Mouse (Mus musculus) bone marrow, adult 2 months (tissue): Measurements from ENCODE around the gene Vav3.

ENCODE experiments used
- CTCF ChIP-seq: fragments of 200-500 bp; IDR thresholded peaks from 2 replicates; pipeline ENCODE4 v1.5.1; 2011; ENCODE audit warnings: low read length, control low read depth; ENCODE audit not compliant: control insufficient read depth, insufficient read depth
- POLR2A ChIP-seq: fragments of 200-500 bp; IDR thresholded peaks from 2 replicates; pipeline ENCODE4 v1.6.1; 2011; ENCODE audit warnings: low read depth, mild to moderate bottlenecking, control low read depth, low read length, borderline replicate concordance; ENCODE audit not compliant: control insufficient read depth

DNA sequence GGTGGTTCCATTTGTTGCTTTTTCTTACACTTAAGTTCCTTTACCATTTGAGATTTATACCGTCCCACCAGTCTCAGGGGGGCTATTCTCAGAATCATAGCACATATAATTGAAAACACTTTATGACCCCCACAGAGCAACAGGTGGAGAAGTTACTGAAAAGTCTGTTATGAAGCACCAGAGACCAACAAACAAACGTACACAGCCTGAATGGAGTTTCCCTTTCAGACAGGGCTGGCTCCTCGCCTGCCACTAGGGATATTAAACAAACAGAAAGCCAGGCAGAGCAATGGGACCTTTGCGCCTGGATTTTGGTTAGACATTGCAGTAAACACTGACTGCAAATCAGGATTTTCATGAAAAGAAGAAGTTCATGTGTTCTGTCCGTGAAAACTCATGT, 341.4 kb downstream of the Vav3 start:
- no peak for TF ChIP-seq CTCF
- no peak for TF ChIP-seq POLR2A
